Mouse (Mus musculus): Measurements from ENCODE around the gene Aph1a. TPM values are rescaled to one million over a fixed set of nuclear protein-coding genes. Genes with fewer than 3 reads are reported as not detected.
"Not testable (repeated sequence)": the region's sequence is repeated elsewhere in the genome, so short reads cannot be mapped to it uniquely, and the experiment has no call there.

Aph1a gene
- total RNA-seq (2021), result 10 to 100 TPM; 91.3 to 95.8 TPM
- long read RNA-seq, experiment 1, transcript Aph1a-202 (7 exons, 1,601 nt), result major isoform, 15 of 48 reads
- long read RNA-seq, experiment 1, transcript Aph1a-201 (6 exons, 2,863 nt), result minor isoform, 9 of 48 reads
- long read RNA-seq, experiment 1, partial matches to known transcripts, result 7 of 48 reads
- long read RNA-seq, experiment 1, other reads (novel, unspliced or antisense), result 17 of 48 reads
- long read RNA-seq, experiment 2, transcript Aph1a-201 (6 exons, 2,863 nt), result major isoform, 18 of 56 reads
- long read RNA-seq, experiment 2, transcript Aph1a-202 (7 exons, 1,601 nt), result major isoform, 18 of 56 reads
- long read RNA-seq, experiment 2, partial matches to known transcripts, result 16 of 56 reads
- long read RNA-seq, experiment 2, other reads (novel, unspliced or antisense), result 4 of 56 reads

DNA sequence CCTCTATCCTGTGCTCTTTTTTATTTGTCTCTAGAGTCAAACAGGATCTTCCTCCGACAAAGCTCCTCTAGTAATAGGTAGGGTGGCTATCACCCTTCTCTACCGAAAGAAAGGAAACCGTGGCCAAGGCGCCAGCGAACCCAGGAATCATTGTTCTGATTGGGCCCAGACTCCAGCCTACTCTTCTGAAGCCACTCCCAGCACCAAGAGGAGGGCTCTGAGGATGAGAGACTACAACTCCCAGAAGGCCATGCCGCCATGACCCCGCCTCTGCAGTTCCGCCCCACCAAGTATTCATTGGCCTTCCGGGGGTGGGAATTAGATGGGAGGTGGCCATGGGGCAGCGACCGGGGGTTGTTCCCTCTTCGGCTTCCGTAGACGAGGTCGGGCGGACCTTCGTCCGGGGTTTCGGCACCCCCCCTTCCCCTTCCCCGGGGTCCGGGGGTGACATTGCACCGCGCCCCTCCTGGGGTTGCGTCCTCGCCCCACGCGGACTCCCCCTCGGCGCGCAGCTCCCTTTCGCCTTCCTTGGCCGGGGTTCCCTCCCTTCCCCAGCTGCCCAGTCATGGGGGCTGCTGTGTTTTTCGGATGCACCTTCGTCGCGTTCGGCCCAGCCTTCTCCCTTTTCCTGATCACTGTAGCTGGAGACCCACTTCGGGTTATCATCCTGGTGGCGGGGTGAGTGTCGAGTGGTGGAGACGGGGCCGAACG lies at the start of gene Aph1a:
Gene Aph1a, plus strand, starts transcription at position 364 of the 711 bp plus-strand sequence.
- peak; percentile 87 to 95 for DNase-seq (ENCODE audit: low spot score in 2 of 2)

DNA sequence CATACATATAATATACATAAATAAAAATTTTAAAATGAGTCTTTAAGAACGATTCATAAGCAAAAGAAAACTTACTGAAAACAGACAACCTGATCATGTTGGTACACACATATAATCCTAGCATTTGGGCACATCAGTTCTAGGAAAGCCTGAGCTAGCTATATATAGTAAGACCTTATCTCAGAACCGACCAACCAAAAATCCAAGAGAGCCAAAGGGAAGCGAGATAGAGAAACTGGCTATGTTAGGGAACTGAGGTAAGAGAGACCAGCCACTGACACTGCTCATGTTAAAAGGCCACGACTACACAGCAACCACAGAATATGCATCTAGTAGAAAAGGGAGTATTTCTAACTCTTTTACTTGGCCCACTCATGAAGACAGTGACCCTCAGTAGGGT lies 43.2 kb upstream of the Aph1a start:
- no peak for DNase-seq (ENCODE audit: low spot score in 2 of 2)

DNA sequence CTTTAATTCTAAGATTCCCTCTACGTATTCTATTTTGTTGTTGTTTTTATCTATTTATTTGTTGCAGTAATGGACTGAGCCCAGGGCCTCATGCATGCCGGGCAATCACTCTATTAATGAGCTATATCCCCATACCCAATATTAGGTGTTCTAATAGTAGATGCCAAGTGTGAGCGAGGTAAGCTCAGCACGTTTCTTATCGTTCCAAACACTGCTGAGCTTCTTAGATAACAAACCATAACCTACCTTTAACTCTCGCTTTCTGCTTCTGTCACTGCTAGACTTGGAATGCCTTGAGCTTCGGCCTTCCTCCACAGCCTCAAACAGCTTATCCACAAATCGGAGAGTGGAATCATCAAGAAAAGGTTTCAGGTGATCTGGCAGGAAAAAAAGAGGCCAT lies 42.5 kb upstream of the Aph1a start:
- no peak for DNase-seq (ENCODE audit: low spot score in 2 of 2)

DNA sequence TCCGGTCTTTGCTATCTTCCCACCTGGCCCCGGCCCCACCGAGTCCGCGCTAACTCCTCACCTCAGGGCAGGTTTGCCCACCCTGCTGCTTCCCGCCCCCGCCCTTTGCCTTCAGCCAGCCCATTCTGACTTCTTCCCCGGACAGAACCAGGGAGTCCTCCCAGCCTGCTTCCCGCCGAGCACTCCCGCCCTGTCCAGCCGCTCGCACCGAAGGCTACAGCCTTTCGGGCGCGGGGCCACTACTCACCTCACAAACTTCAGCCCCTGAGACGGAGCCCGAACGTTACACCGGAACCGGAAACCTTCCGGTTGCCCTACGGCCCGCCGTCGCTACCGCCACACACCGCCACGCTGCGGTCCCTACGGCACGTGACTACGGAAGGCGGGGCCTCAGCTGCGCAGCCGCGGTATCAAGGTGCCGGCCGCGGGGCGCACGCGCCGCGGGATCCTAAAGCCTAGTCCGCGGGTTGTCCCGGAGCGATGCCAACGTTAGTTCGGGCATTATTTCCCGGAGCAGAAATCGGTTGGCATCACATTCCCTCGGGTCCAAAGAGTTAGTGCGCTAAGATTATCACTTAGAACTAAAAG lies 38.2 kb upstream of the Aph1a start, which contains the start of gene Prpf3:
Gene Prpf3, minus strand, starts transcription at position 384 of the 588 bp plus-strand sequence.
- peak; percentile 93 to 96 for DNase-seq (ENCODE audit: low spot score in 2 of 2)

DNA sequence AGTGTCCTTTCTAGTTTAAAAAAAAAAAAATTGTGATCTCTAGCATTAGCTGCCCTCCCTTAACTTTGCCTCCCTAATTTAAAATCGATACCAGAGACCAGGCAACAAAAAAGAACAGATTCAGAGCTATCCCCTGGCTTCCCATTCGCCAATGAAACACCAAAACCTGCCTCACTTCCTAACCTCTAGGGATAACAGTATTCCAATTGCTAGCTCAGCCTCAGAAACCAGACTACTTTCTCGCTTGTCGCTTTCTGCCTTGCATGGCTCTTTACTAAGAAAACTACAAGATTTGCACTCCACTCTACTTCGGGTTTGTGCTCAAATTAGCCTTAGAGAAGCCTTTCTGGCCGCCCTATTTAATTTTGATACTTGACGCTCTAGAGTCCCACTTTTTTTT lies 37.7 kb upstream of the Aph1a start:
- no peak for DNase-seq (ENCODE audit: low spot score in 2 of 2)

DNA sequence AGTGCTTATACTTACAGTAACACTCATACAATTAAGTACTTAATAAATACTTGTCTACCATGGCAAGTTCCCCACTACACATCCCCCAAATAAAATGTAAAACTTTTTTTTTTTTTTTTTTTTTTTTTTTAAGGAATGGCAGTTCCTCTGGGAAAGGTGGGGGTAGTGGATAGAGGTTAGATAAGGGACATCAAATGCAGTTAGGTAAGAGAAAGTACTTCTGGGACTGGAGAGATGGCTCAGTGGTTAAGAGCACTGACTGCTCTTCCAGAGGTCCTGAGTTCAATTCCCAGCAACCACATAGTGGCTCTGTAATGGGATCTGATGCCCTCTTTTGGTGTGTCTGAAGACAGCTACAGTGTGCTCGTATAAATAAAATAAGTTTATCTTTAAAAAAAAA lies 36.7 kb upstream of the Aph1a start:
- not testable (repeated sequence) for DNase-seq (ENCODE audit: low spot score in 2 of 2)

DNA sequence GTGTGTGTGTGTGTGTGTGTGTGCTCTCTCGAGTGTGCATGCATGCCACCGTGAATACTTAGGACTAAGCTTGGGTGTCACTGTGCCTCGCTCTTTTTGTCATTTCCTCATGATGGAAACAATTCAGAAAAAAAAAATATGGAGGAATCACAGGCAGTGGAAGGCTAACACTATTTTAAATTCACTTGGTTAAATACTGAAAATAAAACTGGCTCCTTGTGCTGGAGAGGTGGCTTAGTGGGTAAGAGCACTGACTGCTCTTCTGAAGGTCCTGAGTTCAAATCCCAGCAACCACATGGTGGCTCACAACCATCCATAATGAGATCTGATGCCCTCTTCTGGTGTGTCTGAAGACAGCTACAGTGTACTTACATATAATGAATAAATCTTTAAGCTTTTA lies 35.5 kb upstream of the Aph1a start:
- DNase-seq (ENCODE audit: low spot score in 2 of 2), result not testable (repeated sequence)

DNA sequence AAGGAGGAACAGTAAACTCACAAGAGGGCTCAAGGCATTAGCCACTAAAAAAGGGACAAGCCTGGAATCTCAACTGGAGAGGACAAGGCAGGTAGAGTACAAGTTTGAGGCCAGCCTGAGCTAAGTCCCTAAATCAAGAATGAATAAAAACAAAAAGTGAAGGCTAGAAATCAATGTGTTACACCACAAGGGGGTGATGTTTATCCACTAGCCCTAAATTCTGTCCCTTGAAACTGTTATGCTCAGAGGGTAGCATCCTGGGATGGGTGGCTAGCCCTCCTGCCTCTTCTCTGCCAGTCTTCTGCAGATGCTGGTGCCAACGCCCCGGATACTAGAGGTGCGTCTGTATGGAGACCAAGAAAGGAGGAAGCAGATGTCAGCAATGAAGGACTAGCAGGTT lies 33.4 kb upstream of the Aph1a start:
- DNase-seq (ENCODE audit: low spot score in 2 of 2), result no peak

DNA sequence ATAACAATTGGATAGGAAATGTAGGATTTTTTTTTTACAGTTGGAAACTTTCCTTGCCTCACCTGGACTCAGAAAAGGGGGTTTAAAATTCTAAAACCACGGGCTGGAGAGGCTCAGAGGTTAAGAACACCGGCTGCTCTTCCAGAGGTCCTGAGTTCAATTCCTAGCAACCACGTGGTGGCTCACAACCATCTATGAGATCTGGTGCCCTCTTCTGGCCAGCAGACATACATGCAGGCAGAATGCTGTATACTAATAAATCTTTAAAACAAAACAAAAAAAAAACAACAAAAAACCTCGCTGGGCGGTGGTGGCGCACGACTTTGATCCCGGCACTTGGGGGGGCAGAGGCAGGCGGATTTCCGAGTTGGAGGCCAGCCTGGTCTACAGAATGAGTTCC lies 32.6 kb upstream of the Aph1a start:
- DNase-seq (ENCODE audit: low spot score in 2 of 2), result no peak

DNA sequence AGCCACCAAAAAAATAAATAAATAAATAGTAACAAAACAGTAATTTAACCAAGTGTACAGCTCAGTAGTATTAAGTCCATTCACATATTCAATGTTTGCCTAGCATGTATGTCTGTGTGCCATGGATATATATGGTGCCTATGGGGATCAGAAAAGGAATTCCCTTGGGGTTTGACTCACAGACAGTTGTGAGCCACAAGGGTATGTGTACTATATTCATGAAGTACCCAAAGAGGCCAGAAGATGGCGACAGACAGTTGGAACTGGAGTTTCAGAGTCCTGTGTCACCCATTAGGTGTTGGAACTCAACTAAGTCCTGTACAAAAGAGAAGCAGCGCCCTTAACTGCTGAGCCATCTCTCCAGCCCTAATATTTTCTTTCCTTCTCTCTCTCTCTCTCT lies 32.0 kb upstream of the Aph1a start:
- peak; percentile 32 to 62 for DNase-seq (ENCODE audit: low spot score in 2 of 2)

DNA sequence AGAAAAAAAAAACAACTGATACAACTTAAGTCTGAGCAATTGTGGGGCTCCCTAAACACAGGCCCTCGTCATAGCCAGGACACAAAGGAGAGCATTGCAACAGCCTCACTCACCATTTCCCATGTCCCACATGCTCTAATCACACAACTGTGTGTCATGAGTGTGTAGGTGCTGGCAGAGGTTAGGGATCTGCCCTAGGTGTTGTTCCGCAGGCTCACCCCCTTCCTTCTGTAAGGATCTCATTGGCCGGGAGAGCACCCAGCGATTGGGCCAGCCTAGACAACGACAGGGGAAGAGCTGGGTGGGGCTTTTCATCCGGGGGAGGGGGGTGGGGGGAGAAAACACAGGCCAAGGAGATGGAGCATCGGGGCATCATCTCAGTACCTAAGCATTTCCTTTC lies 30.2 kb upstream of the Aph1a start:
- DNase-seq (ENCODE audit: low spot score in 2 of 2), result no peak

DNA sequence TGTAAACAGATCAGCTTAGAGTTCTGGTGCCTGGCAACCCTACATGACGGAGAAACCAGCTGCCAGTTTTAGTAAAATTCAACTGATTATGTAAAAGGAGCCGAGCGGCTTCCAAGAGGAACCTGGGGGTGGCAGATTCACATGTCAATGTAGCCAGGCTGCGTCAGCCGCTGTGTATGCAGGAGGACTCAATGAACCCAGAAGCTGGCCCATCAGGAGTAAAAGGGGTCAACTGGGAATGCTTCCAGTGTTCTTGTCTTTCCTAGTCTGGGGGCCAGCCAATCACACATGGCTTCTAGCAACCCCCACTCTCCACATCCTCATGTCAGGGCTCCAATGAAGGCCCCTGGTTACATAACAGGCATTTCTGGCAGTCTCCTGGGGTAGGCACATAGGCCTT lies 28.7 kb upstream of the Aph1a start:
- DNase-seq (ENCODE audit: low spot score in 2 of 2), result no peak

DNA sequence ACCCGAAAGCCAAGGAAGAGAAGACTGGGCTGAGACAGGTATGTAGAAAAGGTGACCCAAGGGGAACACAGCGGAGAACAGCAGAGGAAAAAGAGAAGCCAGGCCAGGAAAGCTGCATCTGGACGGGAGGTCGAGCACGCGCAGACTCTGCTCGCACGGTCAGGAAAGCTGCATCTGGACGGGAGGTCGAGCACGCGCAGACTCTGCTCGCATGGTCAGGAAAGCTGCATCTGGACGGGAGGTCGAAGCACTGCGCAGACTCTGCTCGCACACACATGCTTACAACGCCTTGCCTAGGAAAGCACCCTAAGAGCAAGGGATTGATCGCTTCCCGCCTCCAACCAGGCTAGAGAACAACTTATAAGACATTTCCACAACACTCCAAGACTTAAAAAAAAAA lies 28.2 kb upstream of the Aph1a start:
- DNase-seq (ENCODE audit: low spot score in 2 of 2), result no peak

DNA sequence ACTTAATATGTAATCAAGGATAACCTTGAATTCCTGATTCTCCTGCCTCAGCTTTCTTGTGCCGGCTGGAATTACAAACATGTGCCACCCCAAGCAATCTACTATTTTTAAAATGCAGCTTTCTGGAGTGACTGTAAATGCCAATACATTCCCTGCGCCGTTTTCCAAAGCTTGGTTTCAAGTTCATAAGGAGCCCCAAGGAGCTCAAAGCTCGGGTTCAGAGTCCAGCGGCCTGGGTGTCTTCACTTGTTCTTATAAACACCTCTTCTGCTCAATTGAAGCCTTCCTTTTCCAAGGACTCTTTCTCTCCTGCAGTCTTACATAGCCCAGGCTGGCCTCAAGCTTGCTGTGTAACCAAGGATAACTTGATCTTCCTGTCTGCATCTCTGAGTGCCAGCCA lies 27.7 kb upstream of the Aph1a start:
- no peak for DNase-seq (ENCODE audit: low spot score in 2 of 2)

DNA sequence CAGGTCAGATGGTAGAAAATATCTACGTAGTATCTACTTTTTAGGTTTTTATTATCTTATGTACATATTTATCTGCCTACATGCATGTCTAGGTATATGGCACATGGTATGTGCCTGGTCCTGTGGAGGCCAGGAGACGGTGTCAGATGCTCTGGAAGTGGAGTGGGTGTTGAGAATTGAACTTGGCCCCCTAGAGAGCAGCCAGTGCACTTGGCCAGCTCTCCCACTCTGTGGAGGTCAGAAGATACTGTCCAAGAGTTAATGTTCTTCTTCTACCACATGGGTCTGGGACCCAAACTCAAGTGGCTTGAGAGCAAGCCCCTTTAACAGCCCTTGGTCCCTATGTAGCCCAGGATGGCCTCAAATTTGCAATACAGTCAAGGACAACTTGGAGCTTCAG lies 26.4 kb upstream of the Aph1a start:
- no peak for DNase-seq (ENCODE audit: low spot score in 2 of 2)

DNA sequence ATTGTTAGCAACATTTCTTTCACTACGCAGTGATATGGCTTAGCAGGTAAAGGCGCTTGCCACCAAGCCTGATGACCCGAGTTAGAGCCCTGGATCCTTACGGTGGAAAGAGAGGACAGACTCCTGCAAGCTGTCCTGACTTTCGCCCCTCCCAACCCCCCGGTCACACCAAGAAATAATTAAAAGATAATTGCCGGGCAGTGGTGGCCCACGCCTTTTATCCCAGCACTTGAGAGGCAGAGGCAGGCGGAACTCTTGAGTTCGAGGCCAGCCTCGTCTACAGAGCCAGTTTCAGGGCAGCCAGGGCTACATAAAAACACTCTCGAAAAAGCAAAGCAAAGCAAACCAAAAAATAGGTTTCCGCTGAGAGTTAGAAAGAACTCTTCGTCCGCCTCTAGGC lies 22.8 kb upstream of the Aph1a start:
- DNase-seq (ENCODE audit: low spot score in 2 of 2), result no peak

DNA sequence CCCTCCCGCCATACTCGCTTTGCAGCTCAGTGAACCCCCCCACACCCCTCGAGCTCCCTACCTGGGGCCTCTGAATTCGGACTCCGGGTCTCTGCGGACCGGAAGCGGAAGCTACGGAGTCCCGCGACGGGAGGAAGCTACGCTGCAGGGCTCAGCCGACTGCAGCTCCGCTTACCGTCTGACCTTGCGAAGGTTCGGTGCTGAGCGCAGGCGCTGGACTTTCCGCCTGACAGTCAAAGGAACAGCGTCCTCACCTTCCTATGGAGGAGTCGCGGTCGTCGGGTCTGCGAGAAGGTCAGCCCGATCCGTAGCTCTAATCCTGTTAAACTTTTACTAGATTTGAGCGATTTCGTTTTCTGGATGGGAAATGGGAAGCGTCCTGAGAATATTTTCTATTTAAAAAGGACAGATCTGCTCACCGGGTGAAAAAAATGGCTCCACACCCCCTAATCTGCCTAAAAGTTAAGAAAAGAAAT lies 22.3 kb upstream of the Aph1a start, which contains the start of gene Mrps21:
Gene Mrps21, minus strand, starts transcription at position 128 of the 476 bp plus-strand sequence.
- DNase-seq (ENCODE audit: low spot score in 2 of 2), result peak; percentile 72 to 83

DNA sequence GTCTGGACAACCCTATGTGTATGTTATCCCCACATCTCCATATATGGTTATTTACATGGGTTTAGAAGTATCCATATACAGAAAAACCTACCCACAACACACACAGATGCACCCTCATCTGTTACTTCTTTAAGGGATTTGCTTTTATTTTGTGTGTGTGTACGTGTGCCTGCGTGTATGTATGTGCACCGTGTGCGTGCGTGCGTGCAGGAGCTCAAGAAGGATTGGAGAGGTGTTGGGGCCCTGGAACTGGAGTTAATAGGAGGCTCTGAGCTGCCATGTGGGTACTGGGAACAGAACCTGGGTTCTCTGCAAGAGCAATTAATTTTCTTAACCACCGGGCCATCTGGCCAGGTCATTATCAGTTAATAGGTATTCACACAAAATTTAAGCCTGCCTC lies 21.7 kb upstream of the Aph1a start:
- no peak for DNase-seq (ENCODE audit: low spot score in 2 of 2)

DNA sequence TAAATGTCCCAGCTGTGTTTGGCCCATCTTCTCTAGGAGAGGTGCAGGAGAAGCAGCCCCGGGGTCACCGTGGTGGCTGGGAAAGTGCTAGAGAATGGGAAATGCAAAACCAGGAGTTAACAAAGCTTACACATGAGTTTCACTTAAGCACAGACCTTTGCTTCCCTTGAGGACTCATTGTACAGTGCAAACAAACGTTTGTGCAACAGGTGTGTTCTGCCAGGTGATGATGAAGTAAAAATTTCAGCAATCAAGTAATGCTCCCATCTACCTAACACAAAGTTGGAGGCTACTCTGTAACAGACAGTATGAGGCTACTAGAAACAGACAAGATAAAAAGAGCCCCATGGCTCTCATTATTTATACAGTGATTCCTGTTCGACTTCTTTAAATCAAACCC lies 14.7 kb upstream of the Aph1a start:
- no peak for DNase-seq (ENCODE audit: low spot score in 2 of 2)

DNA sequence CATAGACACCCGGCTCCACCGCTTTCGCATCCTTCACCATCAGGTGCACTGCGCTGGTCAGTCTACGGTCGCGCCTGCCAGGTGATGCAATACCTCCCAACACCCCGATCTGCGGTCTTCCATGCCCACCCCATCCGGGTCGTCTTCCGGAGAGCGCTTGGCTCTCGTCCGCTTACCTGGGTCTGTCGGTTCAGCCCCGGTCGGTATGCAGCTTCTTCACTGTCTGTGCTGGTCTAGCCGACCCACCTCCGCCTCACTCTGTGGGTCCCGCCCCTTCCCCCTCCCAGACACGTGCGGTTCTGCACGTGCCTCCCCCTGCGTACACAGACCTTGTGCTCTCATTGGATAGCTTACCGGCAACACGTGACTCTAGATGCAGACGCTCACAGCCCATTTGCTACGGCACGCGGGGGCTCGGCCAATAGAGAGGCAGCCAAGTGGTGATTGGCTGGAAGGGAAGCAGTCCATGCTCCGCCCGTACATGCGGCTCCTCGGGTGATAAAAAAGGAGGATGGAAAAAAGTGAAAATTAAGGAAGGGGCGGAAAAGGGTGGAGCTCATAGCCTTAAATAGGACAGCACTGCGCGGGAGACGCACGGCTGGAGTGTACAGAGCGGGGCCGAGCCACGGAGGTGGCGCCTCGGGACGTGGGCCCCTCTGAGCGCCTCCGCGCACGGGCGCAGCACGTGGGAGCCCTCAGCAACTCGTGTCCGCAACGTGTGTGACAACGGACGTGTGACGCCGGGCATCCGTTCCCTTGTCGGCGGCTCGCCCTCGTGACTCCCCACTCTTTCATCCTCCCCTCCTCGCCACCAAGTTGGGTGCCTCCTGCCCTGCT lies 11.6 kb upstream of the Aph1a start, which contains the start of gene Ciart:
Gene Ciart, minus strand, starts transcription at position 273 of the 837 bp plus-strand sequence.
- peak; percentile 82 to 90 for DNase-seq (ENCODE audit: low spot score in 2 of 2)

All from gastrocnemius, postnatal 4 days (tissue).